Mouse (Mus musculus): ENCODE data around the gene Rdm1. TPM values are rescaled to one million over a fixed set of nuclear protein-coding genes. Genes with fewer than 3 reads are reported as not detected.
A peak's percentile ranks its signal among the peaks of the same experiment; 100 is the strongest.

Rdm1 gene
- total RNA-seq, 2 experiments from 2014 or later = 4.3 to 4.9 TPM

GRCm38 (mm10) chr11:101671255-101671654 lies 44.3 kb downstream of the Rdm1 start:
- intact Hi-C loops (cut with DNase I) = no loop called here

GRCm38 (mm10) chr11:101673010-101673642 lies 46.1 kb downstream of the Rdm1 start:
- intact Hi-C loops (cut with DNase I) = loop anchor here (1.0 kb wide), 1 partner anchor 14 kb away; no protein-coding TSS in a partner anchor
- DNase-seq (ENCODE audit: low spot score in 2 of 2) = peak; percentile 78 to 82

More at GRCm38 (mm10) chr11:101671255-101671654, 44.3 kb downstream of the Rdm1 start:
- DNase-seq (ENCODE audit: low spot score in 2 of 2) = no peak

GRCm38 (mm10) chr11:101674106-101674505 lies 47.1 kb downstream of the Rdm1 start:
- intact Hi-C loops (cut with DNase I) = no loop called here
- DNase-seq (ENCODE audit: low spot score in 2 of 2) = no peak

GRCm38 (mm10) chr11:101675349-101675748 lies 48.4 kb downstream of the Rdm1 start:
- no peak for DNase-seq (ENCODE audit: low spot score in 2 of 2)
- intact Hi-C loops (cut with DNase I) = no loop called here

- DNase-seq (ENCODE audit: low spot score in 2 of 2) = no peak
- intact Hi-C loops (cut with DNase I) = no loop called here
Measured at GRCm38 (mm10) chr11:101677655-101678054, 50.7 kb downstream of the Rdm1 start.

GRCm38 (mm10) chr11:101678770-101679169 lies 51.8 kb downstream of the Rdm1 start:
- no peak for DNase-seq (ENCODE audit: low spot score in 2 of 2)
- intact Hi-C loops (cut with DNase I) = no loop called here

- DNase-seq (ENCODE audit: low spot score in 2 of 2) = no peak
- intact Hi-C loops (cut with DNase I) = no loop called here
Measured at GRCm38 (mm10) chr11:101679907-101680306, 52.9 kb downstream of the Rdm1 start.

GRCm38 (mm10) chr11:101680634-101681325 lies 53.8 kb downstream of the Rdm1 start:
- DNase-seq (ENCODE audit: low spot score in 2 of 2) = no peak

GRCm38 (mm10) chr11:101681968-101682367 lies 55.0 kb downstream of the Rdm1 start:
- intact Hi-C loops (cut with DNase I) = no loop called here

More at GRCm38 (mm10) chr11:101680634-101681325, 53.8 kb downstream of the Rdm1 start:
- intact Hi-C loops (cut with DNase I) = no loop called here

GRCm38 (mm10) chr11:101682410-101682960 lies 55.5 kb downstream of the Rdm1 start:
- intact Hi-C loops (cut with DNase I) = no loop called here
- DNase-seq (ENCODE audit: low spot score in 2 of 2) = no peak

More at GRCm38 (mm10) chr11:101681968-101682367, 55.0 kb downstream of the Rdm1 start:
- DNase-seq (ENCODE audit: low spot score in 2 of 2) = no peak

Other genes starting within 250 kb of the Rdm1 start
- 10 to 100 TPM; 33.4 to 42.2 TPM for gene Aarsd1, start 209.6 kb upstream of the Rdm1 start, total RNA-seq (2021)
- gene Gm27029, start 202.4 kb upstream of the Rdm1 start, total RNA-seq (2021) = 1 to 10 TPM; 4.5 to 9.7 TPM
- gene Rundc1, start 202.1 kb upstream of the Rdm1 start, total RNA-seq (2021) = 10 to 100 TPM; 31.1 to 32.6 TPM
- 1 to 10 TPM; 2.8 to 5.7 TPM for gene Ptges3l, start 201.9 kb upstream of the Rdm1 start, total RNA-seq (2021)
- gene Rpl27, start 184.9 kb upstream of the Rdm1 start, total RNA-seq (2021) = 10 to 100 TPM; 41.0 to 43.6 TPM
- 1 to 10 TPM in 1 of 2 experiments, under 1 TPM in 1; 0.97 to 2.6 TPM for gene Ifi35, start 178.8 kb upstream of the Rdm1 start, total RNA-seq (2021)
- 100 to 1,000 TPM; 148 to 154 TPM for gene Rnd2, start 162.2 kb upstream of the Rdm1 start, total RNA-seq (2021)
- gene Vat1, start 161.0 kb upstream of the Rdm1 start, total RNA-seq (2021) = 10 to 100 TPM; 36.4 to 44.8 TPM
- 1 to 10 TPM; 1.4 to 2.0 TPM for gene Brca1, start 75.2 kb upstream of the Rdm1 start, total RNA-seq (2021)
- 100 to 1,000 TPM; 115 to 116 TPM for gene Nbr1, start 75.0 kb upstream of the Rdm1 start, total RNA-seq (2021)
- 1 to 10 TPM; 1.3 to 2.0 TPM for gene Tmem106a, start 45.0 kb upstream of the Rdm1 start, total RNA-seq (2021)
- gene Gm11634, start 27.9 kb upstream of the Rdm1 start, total RNA-seq (2021) = not detected
- 10 to 100 TPM; 23.2 to 39.8 TPM for gene Arl4d, start 38.3 kb downstream of the Rdm1 start, total RNA-seq (2021)
- gene Dhx8, start 105.7 kb downstream of the Rdm1 start, total RNA-seq (2021) = 10 to 100 TPM; 34.6 to 34.9 TPM
- 10 to 100 TPM; 18.5 to 19.3 TPM for gene Etv4, start 158.2 kb downstream of the Rdm1 start, total RNA-seq (2021)

All from left cerebral cortex, postnatal 14 days (tissue).